Mouse (Mus musculus) Patski (cell line): ENCODE results near the gene Prdm1. TPM values are rescaled to one million over a fixed set of nuclear protein-coding genes. Genes with fewer than 3 reads are reported as not detected.

ENCODE experiments used
- ATAC-seq: fragments of 100-300 bp; one replicate; pipeline ENCODE4 v1.8.0; 2021
- CTCF ChIA-PET: fragments of 350-600 bp; sonication (Branson Sonifier 250); formaldehyde crosslinking; loops from one replicate; lab custom pipeline; 2022; ENCODE audit warnings: inconsistent platforms; lab: Charles Lee
- POLR2A ChIA-PET: fragments of 350-600 bp; sonication (Branson Sonifier 250); formaldehyde crosslinking; loops from one replicate; lab custom pipeline; 2022; ENCODE audit warnings: antibody characterized with exemption, inconsistent platforms; lab: Charles Lee
- DNase-seq: peaks from one replicate; pipeline ENCODE4 v3.0.0-alpha.2; 2011; ENCODE audit warnings: low read depth, low spot score
- H3K27me3 ChIP-seq: fragments of 371-371 bp; one replicate; pipeline ENCODE4 v1.5.1; 2021
- CTCF ChIP-seq: fragments of 100-300 bp; IDR thresholded peaks from one replicate; pipeline ENCODE4 v1.5.1; 2021
- in situ Hi-C: fragments of 300-500 bp; cut with MboI; formaldehyde crosslinking; loops from 3 replicates; pipeline ENCODE4 v1.11.1; 2018; ENCODE audit warnings: low pct_unique_long_range_greater_than_20kb, mixed read lengths
- polyA plus RNA-seq: library from polyadenylated mRNA; unstranded; gene quantifications from one replicate; pipeline ENCODE4 v1.2.3, GENCODE M21; 2021

Gene Prdm1
- polyA plus RNA-seq, 1 experiment from 2014 or later: 0.30 TPM

DNA sequence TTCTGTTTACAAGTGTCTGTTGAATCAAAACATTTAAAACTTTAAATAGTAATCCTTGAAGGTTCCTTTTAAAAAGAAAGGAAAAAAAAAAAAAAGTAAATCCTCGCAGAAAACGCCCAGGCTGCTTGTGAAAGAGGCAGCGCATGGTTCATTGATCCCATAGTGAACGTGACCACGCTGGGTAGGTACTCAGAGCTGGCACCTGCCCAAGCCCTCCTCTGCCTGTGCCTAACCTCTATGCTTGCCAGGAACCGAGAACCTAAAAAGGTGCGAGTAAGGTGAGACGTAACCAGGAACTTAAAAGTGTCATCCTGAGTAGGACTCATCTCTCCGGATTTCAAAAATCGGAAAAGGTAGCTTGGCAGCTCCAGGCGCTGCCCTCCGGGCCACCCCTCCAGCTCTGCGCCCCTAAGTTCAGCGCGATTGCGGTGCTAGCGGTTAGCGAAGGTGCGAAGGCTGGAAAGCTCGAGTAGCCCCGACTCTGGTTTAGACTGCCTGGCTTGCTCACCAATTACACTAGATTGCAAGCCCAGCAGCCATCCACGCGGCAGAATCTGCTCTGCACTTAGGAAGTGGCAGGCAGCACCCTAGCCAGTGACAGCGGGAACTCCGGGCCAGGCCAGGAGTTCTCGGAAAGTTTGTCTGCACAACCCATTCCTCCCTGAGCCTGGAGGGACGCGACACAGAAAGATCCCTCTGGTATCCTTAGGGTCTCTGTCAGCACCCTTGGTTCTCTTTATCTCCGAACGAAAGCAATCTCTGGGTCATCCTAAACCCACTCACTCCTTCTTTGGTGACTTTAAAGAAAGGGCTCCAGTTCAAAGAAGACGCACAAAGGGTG lies 1.3 kb downstream of the Prdm1 start:
- peaks cover 31% of the 10 kb centered on the region for H3K27me3 ChIP-seq
- no peak for ATAC-seq

DNA sequence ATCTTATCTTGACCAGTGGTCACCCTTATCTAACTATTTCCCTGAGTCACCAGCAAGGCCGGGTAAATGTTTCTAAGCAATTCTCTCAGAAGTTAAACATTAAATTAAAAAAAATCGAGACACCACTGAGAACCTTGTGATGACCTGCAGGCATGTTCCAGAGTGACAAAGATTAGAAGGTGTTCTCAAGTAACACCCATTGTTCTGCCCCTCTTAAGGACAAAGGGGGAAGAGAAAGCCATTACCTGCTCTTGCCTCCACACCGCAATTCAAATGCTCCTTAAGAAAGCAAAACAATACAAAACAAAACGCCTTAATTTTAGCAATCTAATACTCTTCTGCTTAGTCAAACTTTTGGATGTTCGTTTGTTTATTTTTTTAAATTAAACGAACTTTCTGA lies 8.1 kb downstream of the Prdm1 start:
- H3K27me3 ChIP-seq: peaks cover 28% of the 10 kb centered on the region
- POLR2A ChIA-PET: no interaction called here
- CTCF ChIA-PET: no interaction called here
- DNase-seq (no peak), ATAC-seq (no peak)
- in situ Hi-C loops: no loop called here
- TF ChIP-seq CTCF: no peak

More for the DNA sequence above, 1.3 kb downstream of the Prdm1 start:
- POLR2A ChIA-PET: interaction anchor here (0.6 kb wide), 1 partner anchor 597 kb away, joined by 5 read pairs; no protein-coding TSS in a partner anchor
- no peak for TF ChIP-seq CTCF
- no peak for DNase-seq
- in situ Hi-C loops: no loop called here
- CTCF ChIA-PET: interaction anchor here (0.7 kb wide), 1 partner anchor 473 kb away, joined by 3 read pairs; no protein-coding TSS in a partner anchor

DNA sequence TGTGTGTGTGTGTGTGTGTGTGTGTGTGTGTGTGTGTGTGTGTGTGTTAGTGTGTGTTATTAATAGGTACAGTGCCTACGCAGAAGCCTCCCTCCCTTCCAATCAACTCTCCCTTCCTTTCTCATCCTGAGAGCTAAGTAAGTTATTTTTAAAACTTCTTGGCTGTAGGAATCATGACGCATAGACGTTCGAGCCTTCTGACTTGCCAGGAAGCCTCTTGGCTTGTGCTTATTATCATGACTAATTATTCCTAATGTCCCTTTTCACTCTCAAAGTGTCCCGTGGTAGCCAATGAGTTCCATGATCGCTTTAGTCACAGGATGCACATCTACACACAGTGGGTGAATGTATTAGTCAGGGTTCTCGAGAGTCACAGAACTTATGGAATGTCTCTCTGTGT lies 9.7 kb downstream of the Prdm1 start:
- DNase-seq (no peak), ATAC-seq (no peak)
- CTCF ChIA-PET: no interaction called here
- POLR2A ChIA-PET: interaction anchor here (0.6 kb wide), 1 partner anchor 142 kb away, joined by 3 read pairs; no protein-coding TSS in a partner anchor
- H3K27me3 ChIP-seq: peaks cover 18% of the 10 kb centered on the region
- in situ Hi-C loops: no loop called here
- TF ChIP-seq CTCF: no peak

DNA sequence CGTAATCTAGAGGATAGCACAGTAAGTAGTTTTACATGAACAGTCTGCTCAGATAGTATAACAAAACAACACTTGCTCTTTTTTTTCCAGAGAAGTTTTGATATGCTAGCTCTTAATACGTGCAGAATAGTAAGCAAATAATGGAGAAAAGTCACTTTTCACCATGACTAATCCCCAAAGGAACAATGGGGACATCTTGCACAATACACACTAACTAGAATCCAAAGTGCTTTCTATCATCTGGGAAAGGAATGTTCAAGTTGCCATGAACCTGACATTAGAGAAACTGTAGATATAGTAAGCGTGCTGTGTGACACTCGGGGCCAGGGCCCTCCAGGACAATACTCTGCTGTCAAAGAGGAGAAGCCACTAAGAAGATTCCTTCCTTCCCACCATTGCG lies 15.2 kb downstream of the Prdm1 start:
- ChIA-PET CTCF (interaction anchor here (0.6 kb wide), 1 partner anchor 53 kb away, joined by 3 read pairs; no protein-coding TSS in a partner anchor), POLR2A (no interaction called here)
- no peak for ATAC-seq
- in situ Hi-C loops: no loop called here
- no peak for TF ChIP-seq CTCF
- peaks cover 16% of the 10 kb centered on the region for H3K27me3 ChIP-seq
- no peak for DNase-seq

DNA sequence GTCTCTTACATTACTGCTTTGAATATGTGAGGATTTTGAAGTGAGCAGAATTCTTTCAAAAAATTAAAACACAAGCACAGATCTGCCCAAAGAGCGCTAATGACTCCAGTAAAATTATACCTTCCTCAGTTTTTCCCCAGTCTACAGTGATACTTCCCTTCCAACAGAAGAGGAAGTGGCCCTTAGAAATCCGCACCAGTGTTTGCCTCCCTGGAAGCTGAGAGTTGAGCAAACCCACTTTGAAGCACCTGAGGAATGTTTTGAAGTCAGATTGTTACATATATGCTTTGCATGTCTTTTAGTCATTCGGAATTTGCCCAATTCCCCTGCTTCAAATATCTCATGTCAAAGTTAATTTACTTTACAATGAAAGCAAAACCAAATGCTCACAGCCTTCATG lies 17.3 kb downstream of the Prdm1 start:
- CTCF ChIA-PET: no interaction called here
- in situ Hi-C loops: no loop called here
- peaks cover 22% of the 10 kb centered on the region for H3K27me3 ChIP-seq
- POLR2A ChIA-PET: no interaction called here
- ATAC-seq (no peak), DNase-seq (no peak)
- TF ChIP-seq CTCF: no peak

DNA sequence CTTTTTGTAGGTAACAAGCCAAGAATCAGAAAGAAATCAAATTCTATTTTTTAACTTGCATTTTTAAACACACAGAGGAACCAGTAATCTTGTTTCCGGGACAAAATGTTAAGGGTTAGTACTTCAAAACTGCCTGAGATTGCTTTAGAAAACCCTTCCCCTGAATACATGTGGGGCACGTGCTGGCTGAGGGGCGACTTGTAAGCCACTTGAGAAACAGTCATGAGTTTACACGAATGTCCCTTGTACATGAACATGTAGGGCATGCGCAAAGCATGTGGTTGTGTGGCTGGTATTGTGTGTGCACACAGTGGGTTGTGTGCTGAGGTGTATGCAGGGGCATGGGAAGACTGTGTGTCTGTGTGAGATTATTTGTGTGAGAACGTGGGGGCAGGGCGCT lies 19.7 kb downstream of the Prdm1 start:
- ATAC-seq: no peak
- TF ChIP-seq CTCF: no peak
- in situ Hi-C loops: no loop called here
- peaks cover 26% of the 10 kb centered on the region for H3K27me3 ChIP-seq
- ChIA-PET POLR2A (no interaction called here), CTCF (interaction anchor here (1.8 to 2.0 kb wide), 2 partner anchors 11 to 25 kb away, joined by 4 to 5 read pairs; no protein-coding TSS in a partner anchor)
- DNase-seq: no peak

DNA sequence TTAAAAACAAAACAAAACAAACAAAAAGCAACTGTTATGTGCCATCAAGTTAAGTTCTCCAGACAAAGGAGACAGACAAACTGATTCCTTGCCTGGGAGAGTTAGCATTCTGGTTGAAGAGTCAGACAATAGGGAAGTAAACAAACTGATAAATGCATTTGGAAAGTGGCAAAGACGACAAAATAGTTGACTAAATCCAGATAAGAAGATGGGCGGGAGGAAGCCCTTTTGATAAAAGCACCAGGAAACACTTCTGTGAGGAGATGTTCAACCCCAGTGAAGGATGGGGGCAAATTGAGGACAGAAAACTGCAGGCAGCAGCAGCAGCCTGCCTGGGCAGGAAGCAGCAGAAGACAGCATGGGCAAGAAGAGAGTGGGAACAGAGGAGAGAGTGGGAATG lies 20.3 kb downstream of the Prdm1 start:
- ChIA-PET POLR2A (no interaction called here), CTCF (no interaction called here)
- H3K27me3 ChIP-seq: peaks cover 26% of the 10 kb centered on the region
- in situ Hi-C loops: no loop called here
- no peak for TF ChIP-seq CTCF
- DNase-seq: no peak
- ATAC-seq: no peak

DNA sequence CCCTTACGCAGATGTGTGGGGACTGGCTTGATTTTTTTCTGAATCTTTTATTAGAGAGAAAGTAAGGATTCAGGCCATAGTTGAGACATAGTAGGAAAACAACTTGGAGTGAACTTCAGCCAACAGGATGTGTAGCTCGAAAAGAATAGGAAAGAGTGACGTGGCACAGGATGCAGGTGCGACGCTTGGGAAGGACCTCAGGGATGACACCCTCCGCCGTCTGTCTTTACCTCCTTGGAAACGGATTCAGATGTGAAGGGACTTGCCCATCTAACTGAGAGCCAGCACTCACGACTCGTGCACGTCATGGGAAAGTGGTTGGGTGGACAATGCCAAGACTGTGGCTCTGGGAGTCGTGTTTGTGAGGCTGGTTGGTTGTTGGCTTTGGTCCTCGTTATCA lies 25.4 kb downstream of the Prdm1 start:
- in situ Hi-C loops: no loop called here
- DNase-seq: no peak
- H3K27me3 ChIP-seq: peaks cover 21% of the 10 kb centered on the region
- ATAC-seq: no peak
- no peak for TF ChIP-seq CTCF
- ChIA-PET CTCF (no interaction called here), POLR2A (no interaction called here)

DNA sequence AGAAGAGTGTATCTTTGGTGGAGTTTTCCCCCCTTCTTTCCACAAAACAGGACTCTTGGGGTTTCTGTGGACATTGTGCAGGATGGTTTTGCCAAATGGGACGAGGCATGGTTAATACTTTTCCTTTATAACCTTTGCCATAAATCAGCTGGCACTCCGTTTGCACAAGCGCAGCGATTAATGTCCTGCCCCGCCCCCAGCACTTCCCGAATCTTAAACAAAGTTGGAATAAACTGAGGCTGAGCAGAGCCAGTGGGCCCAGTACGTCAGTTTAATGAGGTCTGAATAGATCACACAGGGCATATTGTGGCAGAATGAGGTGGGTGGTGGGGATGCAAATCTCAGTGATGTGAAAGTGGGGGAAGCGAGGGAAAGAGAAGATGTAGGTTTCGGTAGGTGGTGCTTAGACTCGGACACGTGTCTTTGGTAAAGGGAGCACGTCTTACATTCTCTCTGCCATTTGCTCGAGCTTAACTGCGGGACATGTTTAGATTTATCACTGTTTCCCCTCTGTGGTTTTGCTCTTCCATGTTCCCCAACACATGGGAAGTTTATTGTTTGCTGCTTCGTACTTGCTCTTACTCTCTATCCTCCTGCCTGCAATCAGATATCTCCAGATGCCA lies 28.3 kb downstream of the Prdm1 start:
- no peak for ATAC-seq
- in situ Hi-C loops: no loop called here

DNA sequence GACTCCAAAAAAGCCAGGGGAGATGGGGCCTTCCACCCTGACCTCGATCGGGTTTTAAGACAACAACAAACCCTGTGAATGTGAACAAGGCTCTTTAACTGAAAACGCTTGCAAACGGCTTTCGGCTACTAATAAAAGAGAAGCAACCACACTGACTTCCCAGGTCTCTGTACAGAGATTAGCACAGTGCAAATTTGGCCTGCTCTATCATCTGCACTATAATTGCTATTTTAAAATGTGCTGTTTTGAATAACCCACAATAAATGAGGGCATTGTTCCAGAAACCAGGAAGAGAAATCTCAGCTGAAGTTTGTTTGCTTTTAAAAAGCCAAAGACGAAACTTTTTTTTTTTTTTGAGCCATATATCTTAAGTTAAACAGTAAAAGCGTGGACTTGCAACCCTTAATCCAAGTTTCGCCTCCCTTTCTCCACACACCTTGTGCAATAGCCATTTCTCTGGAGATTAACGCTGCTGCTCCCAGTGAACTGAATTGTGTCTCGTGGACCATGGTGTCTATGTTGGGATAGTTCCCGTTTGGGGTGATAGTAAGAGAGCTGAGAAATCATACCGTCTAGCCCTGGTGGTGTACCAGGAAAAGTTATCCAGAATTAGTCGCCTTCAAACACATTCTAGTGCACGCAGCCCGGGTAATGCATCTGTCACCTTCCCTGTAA lies 34.3 kb downstream of the Prdm1 start:
- TF ChIP-seq CTCF: no peak
- DNase-seq (no peak), ATAC-seq (no peak)
- POLR2A ChIA-PET: no interaction called here
- H3K27me3 ChIP-seq: peaks cover 28% of the 10 kb centered on the region
- CTCF ChIA-PET: no interaction called here
- in situ Hi-C loops: no loop called here

More for the DNA sequence above, 28.3 kb downstream of the Prdm1 start:
- TF ChIP-seq CTCF: no peak
- ChIA-PET CTCF (no interaction called here), POLR2A (no interaction called here)
- DNase-seq: no peak
- peaks cover 36% of the 10 kb centered on the region for H3K27me3 ChIP-seq
